Mouse (Mus musculus): Measurements from ENCODE around the gene Sall4.
"Not testable (repeated sequence)": the region's sequence is repeated elsewhere in the genome, so short reads cannot be mapped to it uniquely, and the experiment has no call there.

The Sall4 gene

DNA sequence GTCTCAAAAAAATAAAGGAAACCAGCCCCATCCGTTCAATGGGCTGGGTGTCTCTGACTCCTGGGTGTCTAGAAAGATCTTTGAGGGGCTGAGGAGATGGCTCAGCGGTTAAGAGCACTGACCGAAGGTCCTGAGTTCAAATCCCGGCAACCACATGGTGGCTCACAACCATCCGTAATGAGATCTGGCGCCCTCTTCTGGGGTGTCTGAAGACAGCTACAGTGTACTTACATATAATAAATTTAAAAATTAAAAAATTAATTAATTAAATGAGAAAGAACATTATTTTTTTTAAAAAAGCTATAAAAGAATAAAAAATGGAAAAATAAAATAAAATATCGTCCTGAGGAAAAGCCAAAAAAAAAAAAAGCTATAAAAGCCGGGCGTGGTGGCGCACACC lies 23.3 kb downstream of the Sall4 start:
- DNase-seq (ENCODE audit: low spot score) = not testable (repeated sequence)

DNA sequence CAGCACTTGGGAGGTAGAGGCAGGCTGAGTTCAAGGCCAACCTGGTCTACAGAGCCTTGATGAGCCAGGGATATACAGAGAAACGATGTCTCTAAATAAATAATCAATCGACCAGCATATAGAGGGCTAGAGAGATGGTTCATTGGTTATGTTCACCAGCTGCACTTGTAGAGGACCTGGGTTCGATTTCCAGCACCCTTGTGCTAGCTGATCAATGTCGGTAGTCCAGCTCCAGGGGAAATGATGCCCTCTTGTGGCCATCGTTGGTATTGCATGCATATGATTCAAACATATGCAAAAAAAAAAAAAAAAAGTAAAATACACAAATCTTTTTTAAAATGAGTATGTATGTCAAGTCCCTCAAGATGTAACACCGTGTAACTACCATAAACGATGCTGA lies 25.1 kb downstream of the Sall4 start:
- no peak for DNase-seq (ENCODE audit: low spot score)

DNA sequence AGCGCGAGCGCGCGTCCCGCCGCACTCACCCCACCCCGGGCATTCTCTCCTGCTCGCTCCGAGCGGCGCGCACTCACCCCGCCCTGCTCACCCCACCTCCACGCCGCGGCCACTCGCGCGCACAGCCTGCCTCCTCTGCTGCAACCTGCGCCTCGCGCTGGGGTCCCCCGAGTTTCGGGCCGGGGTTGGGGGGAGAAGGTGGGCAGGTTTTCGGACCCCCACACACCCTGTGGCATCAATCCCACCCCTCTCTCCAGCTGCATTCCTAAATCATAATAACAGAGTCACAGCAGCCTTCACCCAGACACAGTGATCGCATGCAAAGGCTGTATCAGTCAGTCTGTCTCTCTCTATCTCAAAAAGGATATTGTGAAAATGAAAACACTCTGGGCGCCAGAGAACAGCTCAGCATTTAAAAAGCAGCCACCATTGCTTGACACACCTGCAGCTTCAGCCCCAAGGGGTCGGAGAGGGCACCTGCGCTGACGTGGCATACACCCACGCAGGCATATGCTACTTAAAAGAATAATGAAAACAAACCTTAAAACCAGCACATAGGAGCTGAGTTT lies 25.6 kb downstream of the Sall4 start, which contains the start of gene Atp9a:
Gene Atp9a (minus strand): TSS at position 351 of the 569 bp plus-strand sequence.
- DNase-seq (ENCODE audit: low spot score) = peak; percentile 48

DNA sequence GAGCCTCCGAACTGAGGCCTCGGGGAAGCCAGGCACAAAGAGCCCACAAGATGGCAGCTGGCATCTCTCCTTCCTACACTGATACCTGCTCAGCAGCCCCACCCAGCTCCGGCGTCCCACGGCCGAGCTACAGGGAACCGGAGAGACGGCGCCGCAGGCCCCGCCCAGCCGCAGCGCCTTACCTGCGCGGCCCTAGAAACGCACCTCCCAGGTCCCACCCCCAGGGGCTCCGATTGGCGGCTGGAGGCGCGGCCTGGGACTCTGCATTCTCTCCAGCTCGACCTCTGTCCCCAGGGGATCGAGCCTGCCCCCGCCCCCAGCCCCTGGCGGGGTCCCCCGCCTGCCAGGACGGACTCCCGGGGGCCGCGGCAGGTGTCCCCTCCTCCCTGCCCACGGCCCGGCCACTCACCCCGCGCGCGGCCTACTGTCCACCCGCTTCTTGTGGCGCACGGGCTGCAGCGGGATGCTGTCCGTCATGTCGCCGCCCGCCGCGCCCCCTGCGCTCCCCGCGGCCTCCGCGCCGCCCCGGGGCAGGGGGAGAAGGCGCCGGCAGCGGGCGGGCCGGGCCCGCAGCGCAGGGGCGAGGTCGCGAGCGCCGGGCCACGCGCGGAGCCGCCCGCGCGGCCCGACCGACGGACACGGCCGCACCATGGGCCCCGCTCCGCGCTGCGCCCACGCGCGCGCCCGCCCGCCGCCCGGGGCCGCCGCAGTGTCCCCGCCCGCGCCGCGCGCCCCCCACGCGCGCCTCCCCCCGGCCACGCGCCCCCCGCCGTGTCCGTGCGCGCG lies 26.3 kb downstream of the Sall4 start:
- peak; percentile 91 for DNase-seq (ENCODE audit: low spot score)

DNA sequence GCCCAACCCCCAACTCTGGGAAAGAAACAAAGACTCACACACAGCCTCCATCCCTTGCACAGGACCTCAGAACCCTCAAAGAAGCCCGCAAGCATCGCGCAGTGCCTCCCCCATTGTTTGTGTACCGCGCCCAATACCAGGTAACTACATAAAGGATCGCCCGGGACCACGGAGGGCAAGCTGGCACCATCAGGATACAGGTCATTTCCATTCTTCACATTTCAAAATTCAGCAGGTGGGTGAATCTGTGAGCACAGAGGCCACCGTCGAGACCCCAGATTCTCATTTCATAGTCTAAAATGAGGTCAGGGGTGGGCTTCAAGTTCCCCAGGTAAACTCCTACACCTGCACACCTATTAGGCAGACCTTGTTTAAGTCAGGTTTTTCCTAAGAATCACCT lies 27.2 kb downstream of the Sall4 start:
- no peak for DNase-seq (ENCODE audit: low spot score)

DNA sequence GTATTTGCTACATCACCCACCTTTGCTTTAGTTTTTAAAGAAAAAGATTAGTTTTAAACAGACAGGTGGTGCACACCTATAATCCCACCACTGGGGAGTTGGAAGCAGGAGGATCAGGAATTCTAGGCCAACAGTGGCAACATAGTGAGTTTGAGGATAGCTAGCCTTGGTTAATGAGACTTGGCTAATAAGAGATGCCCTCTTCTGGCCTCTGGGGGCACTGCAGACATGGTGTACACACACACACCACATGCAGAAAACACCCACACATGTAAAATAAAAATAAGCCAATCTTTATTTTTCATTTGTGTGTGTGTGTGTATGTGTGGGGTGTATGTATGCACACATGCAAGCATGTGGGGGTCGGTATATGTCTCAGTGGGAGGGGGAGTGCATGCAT lies 28.9 kb downstream of the Sall4 start:
- no peak for DNase-seq (ENCODE audit: low spot score)

DNA sequence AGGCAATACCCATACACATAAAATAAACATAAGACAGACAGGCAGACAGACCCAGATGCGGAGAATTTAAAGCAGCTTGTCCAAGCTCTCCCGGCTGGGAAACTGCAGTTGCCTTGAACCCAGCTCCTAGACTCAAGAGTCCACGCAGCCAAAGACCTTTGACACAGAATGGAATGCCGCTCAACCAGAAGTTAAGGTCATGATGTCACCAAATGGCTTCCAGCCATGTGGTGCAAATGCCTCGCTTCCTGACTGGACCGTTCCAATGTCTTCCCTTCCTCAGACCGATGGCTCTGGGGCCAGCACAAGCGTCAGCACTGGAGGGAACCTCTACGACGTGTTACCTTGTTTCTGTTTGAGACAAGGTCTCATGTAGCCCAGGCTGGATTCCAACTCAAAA lies 29.9 kb downstream of the Sall4 start:
- DNase-seq (ENCODE audit: low spot score) = peak; percentile 53

DNA sequence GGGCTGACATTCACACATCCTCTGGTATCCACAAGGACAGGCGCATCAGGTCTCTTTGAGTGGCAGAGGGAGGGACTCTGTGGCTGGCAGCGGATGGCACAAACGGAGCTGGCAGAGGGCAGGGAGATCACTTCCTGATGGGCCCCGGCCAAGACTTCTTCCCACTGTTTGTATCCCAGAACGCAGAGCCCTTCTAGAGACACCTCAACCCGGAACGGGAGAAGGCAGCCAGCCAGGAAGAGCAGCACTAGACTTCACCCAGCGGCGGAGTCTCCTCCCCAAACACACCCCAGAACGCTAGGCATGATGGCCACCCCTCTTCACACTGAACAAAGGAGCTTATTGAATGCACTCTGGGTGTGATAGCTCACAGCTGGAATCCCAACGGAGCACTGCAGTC lies 33.7 kb downstream of the Sall4 start:
- DNase-seq (ENCODE audit: low spot score) = no peak

DNA sequence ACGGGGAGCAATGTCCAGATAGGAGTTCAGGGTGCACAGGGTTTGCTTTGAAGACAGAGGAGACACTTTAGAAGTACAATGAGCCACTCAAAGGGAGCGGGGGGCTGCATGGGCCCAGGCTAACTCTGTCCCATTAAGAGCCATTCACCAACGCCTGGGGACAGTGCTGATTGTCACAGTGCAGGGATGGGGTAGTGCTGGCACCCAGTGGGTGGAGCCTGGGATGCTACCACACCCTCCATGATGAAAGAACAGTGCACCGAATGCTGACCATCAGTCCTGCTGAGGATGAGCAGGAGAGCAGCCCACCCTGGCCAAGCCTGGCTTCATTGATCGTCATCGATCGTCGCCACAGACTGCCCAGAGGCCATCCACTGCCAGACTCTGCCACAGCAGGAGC lies 36.5 kb downstream of the Sall4 start:
- no peak for DNase-seq (ENCODE audit: low spot score)

DNA sequence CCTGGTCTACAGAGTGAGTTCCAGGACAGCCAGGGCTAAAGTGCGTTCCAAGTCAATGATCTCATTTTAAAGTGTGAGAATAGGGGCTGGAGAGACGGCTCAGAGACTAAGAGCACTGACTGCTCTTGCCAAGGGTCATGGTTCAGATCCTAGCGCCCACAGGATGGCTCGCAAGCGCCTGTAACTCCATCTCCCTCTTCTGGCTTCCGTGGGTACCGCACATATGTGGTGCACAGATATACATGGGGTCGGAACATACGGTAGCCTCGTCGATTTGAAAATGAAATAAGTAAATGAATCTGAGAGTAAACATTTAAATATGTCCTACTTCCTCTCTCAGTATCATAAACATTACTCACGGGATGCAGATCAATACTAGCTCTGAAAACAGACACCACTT lies 38.0 kb downstream of the Sall4 start:
- no peak for DNase-seq (ENCODE audit: low spot score)

DNA sequence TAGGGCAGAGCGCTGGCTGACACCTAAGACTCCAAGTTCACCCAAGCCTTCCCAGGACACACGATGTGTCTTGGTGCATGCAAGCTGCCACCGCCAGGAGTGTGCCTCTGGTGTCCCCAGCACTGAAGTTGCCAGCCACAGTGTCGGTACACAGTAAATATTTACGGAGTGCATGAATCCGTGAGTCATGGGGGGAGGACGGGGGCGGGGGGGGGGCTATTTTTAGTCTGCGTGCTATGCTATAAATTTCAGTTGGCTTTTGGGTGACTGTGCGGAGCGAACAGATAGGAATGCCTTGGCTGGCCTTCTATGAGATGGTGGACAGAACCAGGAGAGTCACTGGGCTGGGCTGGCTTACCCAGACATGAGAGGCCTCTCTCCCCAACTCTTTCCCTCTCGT lies 39.7 kb downstream of the Sall4 start:
- no peak for DNase-seq (ENCODE audit: low spot score)

DNA sequence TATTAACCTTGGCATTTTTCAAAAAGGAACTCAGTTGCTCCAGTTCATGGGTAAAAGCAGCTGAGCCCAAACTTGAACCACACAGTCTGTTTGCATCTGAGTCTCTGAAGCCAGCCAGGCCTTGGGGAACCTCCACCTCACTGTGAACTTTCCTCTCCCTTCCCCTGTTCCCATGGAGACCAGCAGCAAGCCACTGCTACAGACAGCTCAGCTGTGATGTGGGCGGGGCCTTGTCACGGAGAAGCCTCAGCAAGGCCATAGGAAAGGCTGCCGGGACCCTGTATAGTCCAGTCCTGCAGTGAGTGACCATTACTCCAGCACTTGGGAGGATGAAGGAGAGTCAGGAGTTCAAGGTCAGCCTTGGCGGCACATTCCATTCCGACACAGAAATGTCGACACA lies 41.7 kb downstream of the Sall4 start:
- peak; percentile 65 for DNase-seq (ENCODE audit: low spot score)

DNA sequence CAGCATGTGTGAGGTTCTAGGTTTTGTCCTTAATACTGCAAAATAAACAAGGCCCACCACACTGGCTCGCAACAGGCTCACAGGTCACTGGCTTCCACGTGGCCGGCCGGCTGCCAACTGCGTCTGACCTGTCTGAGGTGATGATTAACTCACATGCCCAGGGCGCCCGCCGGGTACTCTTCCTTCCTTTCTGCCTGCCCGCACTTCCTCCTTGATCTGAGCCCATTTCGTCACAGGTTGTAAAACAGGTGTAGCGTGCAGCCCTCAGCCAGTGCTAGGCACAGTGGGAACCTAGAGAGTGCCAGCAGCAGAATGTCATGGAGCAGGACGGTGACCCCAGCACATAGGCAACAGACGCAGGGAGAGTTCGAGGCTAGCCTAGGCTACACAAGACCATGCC lies 46.4 kb downstream of the Sall4 start:
- DNase-seq (ENCODE audit: low spot score) = no peak

DNA sequence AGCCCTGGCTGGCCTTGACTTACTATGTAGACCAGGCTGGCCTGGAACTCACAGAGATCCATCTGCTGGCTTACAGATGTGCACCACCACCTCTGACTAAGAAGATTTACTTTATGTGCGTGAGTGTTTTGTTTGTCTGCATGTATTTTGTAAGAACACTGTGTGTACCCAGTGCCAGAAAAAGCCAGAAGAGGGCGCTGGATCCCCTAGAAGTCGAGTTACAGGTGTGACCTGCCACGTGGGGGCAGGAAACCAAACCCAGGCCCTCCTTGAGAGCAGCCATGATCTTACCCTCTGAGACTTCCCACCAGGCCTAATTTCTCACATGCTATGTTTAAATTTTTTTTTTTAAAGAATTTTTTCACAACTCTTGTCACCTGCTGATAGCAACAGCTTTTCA lies 48.0 kb downstream of the Sall4 start:
- DNase-seq (ENCODE audit: low spot score) = no peak

DNA sequence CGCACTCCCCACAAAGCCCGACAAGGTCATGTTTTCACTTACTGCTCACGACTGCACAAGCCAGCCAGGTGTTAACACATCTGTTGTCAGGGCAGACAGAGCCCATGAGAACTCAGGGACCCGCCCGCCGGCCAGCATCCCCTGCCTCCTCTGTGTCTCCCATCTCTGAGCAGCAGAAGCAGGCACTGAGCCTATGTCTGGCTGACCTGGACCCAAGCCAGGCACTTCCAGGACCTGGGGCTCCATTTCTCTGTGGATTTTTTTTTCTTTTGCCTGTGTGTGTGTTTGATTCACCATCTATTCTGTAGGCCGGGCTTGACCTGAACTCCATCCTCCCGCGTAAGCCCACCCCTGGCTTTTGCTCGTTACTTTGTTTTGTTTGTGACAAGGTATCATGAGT lies 49.0 kb downstream of the Sall4 start:
- no peak for DNase-seq (ENCODE audit: low spot score)

DNA sequence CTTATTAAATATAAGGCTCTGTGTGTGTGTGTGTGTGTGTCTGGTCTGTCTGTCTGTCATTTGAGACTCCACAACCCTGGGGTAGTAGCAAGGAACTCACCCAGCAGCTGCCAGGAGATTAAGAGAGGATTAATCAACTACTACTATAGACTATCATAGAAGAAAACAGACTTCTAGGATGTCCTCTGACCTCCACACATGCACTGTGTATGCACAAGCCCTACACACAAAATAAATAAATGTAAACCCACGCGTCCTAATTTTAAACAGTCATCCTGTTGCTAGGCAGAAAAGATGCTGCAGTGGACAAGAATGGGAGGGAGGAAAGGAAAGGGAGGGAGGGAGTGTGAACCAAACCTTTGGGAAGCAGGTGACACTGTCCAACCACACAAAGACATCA lies 49.5 kb downstream of the Sall4 start:
- no peak for DNase-seq (ENCODE audit: low spot score)

DNA sequence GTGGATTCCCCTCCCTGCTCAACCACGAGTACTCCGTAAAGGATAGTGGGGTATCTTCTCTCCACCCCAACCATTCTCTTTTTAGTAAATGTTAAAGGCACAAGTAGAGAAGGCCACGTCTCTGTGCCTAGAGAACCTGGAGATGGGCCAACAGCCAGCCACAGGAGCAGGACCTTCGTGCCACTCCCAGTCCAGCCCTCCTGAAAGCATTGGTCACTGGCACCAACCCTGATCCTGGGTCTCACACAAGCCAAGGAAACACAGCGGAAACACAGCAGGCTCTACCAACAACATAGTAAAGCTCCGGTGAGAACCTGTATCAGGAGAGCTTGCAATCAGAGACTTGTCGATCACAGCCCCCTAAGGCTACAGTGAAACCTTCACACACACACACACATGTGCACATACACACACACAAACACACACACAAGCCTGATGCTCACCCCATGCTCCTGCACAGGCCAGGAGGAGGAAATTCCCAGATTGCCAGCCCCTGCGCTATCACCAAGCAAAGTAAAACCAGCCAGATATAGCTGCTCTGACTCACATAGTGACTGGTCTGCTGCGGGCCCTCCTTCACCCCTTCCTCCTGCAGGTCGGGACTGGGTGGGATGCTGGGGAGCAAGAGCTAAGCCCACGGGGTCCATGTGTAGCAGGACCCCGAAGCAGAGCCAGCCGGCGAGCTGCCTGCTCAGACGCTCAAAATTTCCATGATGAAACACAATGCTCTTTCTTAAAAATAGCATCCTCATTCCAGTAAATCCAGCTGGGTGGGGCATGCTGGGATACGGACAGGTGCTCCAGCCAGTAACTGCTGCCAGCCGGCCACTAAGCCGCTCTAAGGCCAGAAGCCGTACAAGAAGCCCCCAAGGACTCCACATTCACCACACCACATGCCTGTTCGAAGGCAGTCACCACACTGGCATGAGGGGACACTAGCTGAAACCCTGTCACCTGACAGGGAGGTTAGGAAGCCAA lies 55.3 kb downstream of the Sall4 start:
- DNase-seq (ENCODE audit: low spot score) = no peak

DNA sequence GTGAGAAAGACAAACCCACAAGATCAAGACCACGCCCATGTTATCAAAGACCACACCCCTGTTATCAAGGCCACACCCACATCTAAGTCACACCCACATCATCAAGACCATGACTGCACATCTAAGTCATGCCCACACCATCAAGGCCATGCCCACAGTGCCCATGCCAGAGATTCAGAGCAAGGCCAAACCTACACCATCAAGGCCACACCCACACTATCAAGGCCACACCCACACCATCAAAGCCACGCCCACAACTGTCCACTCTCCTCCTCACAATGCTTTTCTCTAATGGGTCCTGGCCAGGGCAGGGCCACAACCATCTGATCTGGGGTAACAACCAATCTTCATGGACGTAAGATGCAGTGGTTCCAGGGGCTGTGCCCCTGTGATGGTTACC lies 56.8 kb downstream of the Sall4 start:
- no peak for DNase-seq (ENCODE audit: low spot score)

DNA sequence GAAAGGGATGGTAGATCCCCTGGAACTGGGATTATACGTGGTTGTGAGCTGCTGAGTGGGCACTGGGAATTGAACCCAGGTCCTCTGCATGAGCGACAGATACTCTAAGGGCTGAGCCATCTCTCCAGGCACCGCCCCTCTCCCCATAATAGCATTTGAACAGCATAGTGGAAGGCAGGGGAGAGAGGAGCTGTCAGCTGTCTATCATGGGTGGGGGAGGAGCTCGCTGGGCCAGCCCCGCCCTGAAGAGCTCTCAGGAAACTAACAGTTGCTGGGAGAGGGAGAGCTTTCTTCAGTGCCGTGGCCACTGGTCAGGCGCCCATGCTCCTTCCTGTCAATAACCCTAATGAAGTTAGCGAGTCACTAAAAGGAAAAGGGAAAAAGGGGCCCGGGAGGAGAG lies 60.0 kb downstream of the Sall4 start:
- no peak for DNase-seq (ENCODE audit: low spot score)

DNA sequence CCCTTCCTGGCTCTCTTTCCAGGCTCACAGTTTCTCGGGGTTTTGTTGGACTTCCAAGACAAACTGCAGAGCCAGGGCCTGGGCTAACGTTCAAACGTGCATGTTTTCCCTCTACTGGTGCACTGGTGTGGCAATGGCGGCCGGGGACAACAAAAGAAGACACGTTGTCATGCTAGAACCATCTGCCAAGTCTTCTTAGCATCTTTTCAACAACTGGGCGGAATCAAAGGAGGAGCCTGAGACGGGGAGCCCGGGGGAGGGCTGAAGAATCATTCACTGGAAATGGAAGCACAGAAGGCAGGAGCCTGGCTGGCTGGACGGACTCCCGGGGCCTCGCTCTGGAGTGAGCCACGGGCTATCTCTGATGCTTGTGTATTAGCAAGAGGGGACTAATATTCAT lies 65.5 kb downstream of the Sall4 start:
- no peak for DNase-seq (ENCODE audit: low spot score)
